Mouse (Mus musculus) lung, embryonic 16.5 days (tissue): ENCODE measurements at regions not wholly inside any gene's neighbourhood (a gene's known extent, or its start where the extent isn't known, plus 50 kb on each side); places are given as distances from the start of the nearest gene placed in this dataset.
"Not testable (repeated sequence)": the region's sequence is repeated elsewhere in the genome, so short reads cannot be mapped to it uniquely, and the experiment has no call there.

ENCODE experiments used
- ATAC-seq: fragments of 200-750 bp; cut with Nextera tagmentation; 2 replicates; pipeline ENCODE4 v1.8.0; 2017; ENCODE audit warnings: low read depth, mild to moderate bottlenecking, moderate library complexity
- H3K27ac ChIP-seq: fragments of 300-500 bp; sonication (generic); 2 replicates; pipeline ENCODE4 v1.5.1; 2014; ENCODE audit warnings: mild to moderate bottlenecking, control low read depth, low read length
- H3K27me3 ChIP-seq: fragments of 300-500 bp; sonication (generic); 2 replicates; pipeline ENCODE4 v1.6.1; 2014; ENCODE audit warnings: low read depth, low read length, mixed read lengths; ENCODE audit not compliant: control insufficient read depth, insufficient read depth
- H3K36me3 ChIP-seq: fragments of 300-500 bp; sonication (generic); 2 replicates; pipeline ENCODE4 v1.6.1; 2014; ENCODE audit warnings: low read length; ENCODE audit not compliant: control insufficient read depth, insufficient read depth
- H3K4me1 ChIP-seq: fragments of 300-500 bp; sonication (generic); replicated peaks from 2 replicates; pipeline ENCODE4 v1.6.1; 2014; ENCODE audit warnings: low read length, mixed read lengths; ENCODE audit not compliant: control insufficient read depth, insufficient read depth
- H3K4me2 ChIP-seq: fragments of 300-500 bp; sonication (generic); 2 replicates; pipeline ENCODE4 v1.6.1; 2014; ENCODE audit warnings: low read depth, low read length, control low read depth
- H3K4me3 ChIP-seq: fragments of 300-500 bp; sonication (generic); 2 replicates; pipeline ENCODE4 v1.5.1; 2014; ENCODE audit warnings: mild to moderate bottlenecking, low read length, control low read depth
- H3K9ac ChIP-seq: fragments of 300-500 bp; sonication (generic); 2 replicates; pipeline ENCODE4 v1.6.1; 2014; ENCODE audit warnings: low read length, control low read depth
- H3K9me3 ChIP-seq: fragments of 300-500 bp; sonication (generic); 2 replicates; pipeline ENCODE4 v1.6.1; 2016; ENCODE audit warnings: low read length; ENCODE audit not compliant: control insufficient read depth
- WGBS: fragments of 180-500 bp; shearing (Covaris S2); extraction: QIAGEN DNeasy Blood & Tissue Kit; methylation state at CpG from one replicate; pipeline ENCODE4 v1.1.7; 2014; 5-methylcytosine and 5-hydroxymethylcytosine counted together

DNA sequence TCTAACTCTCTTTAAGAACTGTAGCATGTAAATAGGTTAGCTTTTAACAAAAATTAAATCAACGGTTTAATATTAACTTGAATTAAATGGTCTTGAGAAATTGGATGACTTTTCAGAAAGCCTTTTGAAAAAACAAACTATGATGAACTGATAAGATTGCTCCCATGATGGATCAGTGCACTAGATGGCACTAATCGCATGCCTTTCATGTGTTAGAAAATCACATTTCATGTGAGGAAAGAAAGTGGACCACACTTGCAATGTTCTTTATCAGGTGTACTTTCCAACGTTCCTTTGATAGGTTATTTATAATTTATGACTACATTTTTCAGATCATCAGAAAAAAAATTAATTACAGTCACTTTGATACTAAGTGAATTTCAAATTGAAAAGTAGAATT lies 1003.2 kb upstream of the 4930412O13Rik start:
- Histone ChIP-seq H3K27me3 (no peaks in the 10 kb centered on the region), H3K27ac (no peak overlapping the region), H3K36me3 (no peaks in the 10 kb centered on the region), H3K9ac (no peak overlapping the region), H3K4me3 (no peak overlapping the region), H3K9me3 (no peaks in the 10 kb centered on the region), H3K4me2 (no peak overlapping the region), H3K4me1 (no peaks in the 10 kb centered on the region)
- ATAC-seq = no peak
- WGBS = 55% methylated on average over 3 of the region's 3 CpGs

DNA sequence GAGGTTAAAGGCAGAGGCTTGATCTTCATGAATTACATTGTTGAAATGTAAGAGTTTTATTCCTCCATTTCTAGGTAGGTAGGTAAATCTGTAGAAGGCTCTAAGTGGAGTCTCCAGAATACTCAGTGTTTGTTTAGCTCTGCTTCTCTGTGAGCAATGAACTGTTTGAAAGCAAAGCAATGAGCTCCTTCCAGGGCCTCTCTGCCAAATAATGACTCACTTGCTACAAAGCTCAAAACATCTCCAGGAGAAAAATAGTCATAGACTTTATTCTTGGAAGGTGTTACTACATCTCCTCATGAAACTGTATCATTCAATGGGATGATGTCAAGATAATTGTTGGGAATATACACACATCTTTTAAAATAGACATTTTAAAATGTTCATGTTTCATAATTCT lies 968.6 kb upstream of the 4930412O13Rik start:
- no peaks in the 10 kb centered on the region for H3K4me1 ChIP-seq
- H3K36me3 ChIP-seq = no peaks in the 10 kb centered on the region
- no peak overlapping the region for H3K27ac ChIP-seq
- H3K9ac ChIP-seq = no peak overlapping the region
- no peak overlapping the region for H3K4me2 ChIP-seq
- H3K4me3 ChIP-seq = no peak overlapping the region
- no peaks in the 10 kb centered on the region for H3K9me3 ChIP-seq
- ATAC-seq = no peak
- H3K27me3 ChIP-seq = no peaks in the 10 kb centered on the region

DNA sequence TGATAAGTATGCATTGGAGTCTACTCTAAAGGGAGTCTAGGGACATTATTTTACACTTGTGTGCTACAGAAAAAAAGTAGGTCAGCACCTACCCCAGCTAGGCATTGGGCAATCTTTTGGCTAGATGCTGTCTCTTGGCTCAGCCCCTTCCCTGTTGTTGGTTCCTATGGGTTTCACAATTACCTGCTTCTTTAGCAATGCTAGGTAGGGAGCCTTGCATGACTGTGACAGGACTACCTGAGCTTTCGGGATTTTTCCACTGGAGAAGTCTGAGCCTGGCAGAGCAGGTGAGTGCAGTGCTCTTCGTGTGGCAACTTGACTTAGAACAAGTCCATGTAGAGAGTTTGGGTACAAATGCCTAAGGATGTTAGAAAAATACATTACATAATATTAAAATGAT lies 956.2 kb upstream of the 4930412O13Rik start:
- Histone ChIP-seq H3K4me1 (no peaks in the 10 kb centered on the region), H3K27ac (no peak overlapping the region), H3K9ac (no peak overlapping the region), H3K27me3 (no peaks in the 10 kb centered on the region), H3K9me3 (no peaks in the 10 kb centered on the region), H3K4me3 (no peak overlapping the region), H3K36me3 (no peaks in the 10 kb centered on the region), H3K4me2 (no peak overlapping the region)
- no peak for ATAC-seq
- WGBS = 79% methylated on average over 2 of the region's 2 CpGs

DNA sequence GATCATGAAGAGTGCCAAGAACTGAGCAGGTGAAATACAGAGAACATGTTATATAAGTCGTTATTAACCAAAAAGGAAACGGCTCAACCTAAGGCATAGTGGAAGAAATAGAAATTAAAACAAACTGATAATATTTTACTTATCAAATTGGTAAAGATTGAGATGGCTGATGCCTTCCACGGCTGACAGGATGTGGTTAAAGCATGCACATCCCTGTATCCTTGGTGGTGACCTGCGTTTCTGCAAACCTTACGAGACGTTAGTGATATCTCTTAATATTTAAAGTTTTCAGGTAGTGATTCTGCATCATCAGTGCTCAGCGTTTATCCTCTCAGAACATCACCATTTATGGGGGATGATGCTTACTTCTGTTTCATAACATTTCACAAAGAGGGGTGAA lies 939.5 kb upstream of the 4930412O13Rik start:
- Histone ChIP-seq H3K36me3 (no peaks in the 10 kb centered on the region), H3K4me1 (no peaks in the 10 kb centered on the region), H3K27ac (no peak overlapping the region), H3K9ac (no peak overlapping the region), H3K4me2 (no peak overlapping the region), H3K4me3 (no peak overlapping the region), H3K27me3 (no peaks in the 10 kb centered on the region), H3K9me3 (no peaks in the 10 kb centered on the region)
- no peak for ATAC-seq
- 78% methylated on average over 7 of the region's 7 CpGs for WGBS

DNA sequence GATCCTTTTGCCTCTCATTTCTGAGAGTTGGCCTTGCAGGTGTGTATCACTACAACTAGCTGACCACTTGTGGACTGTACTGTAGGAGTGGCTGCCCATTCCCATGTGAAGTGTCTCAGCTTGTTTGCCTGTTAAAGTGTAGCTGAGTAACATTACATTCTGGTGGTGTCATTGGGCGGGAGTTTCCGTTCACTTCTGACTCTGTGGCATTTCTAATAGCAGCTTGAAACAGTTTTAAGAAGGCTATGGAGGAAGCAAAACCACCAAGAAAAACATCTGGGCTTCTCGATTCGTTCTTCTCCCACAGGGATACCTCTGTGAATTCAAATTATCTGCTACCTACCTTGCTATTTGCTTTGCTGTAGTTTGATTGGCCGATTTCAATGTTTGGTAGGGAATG lies 922.1 kb upstream of the 4930412O13Rik start:
- Histone ChIP-seq H3K27ac (no peak overlapping the region), H3K9ac (no peak overlapping the region), H3K4me1 (no peaks in the 10 kb centered on the region), H3K4me3 (no peak overlapping the region), H3K4me2 (no peak overlapping the region), H3K9me3 (no peaks in the 10 kb centered on the region), H3K36me3 (no peaks in the 10 kb centered on the region), H3K27me3 (no peaks in the 10 kb centered on the region)
- ATAC-seq = no peak
- WGBS = 75% methylated on average over 5 of the region's 5 CpGs

DNA sequence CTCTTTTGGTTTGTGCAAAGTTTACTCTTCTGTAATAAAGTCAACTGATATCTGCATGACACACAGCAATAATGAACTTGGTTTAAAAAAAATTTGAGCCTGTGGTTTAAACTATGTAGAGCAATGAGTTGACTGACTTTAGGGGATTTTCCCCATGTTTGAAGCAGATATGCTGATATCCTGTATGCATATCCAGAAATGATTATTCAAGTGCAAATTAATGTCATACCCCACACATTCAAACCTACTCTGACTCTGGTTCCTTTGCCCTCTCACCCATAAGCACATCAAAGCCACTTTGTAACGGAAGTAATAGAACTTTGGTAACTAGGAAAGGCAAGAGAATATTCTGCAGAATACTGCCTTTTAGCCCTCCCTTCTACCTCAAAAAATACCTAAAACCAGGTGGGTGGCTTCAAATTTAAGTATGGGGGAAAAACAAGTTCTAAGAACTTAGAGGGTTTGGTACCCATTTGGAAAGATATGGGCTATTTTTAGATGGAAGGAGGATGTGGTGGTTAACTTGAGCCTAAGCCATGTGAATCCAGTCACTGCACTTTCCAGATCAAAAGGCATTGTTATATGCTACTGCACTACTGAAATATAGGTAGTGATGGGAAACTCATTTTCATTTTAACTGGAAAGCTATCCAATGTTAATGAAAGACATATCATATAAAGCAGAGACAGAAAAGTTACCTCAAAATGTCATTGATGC lies 915.9 kb upstream of the 4930412O13Rik start:
- ATAC-seq = no peak
- WGBS = 89% methylated on average over 1 of the region's 1 CpGs
- no peak overlapping the region for H3K4me3 ChIP-seq
- H3K9ac ChIP-seq = no peak overlapping the region
- no peaks in the 10 kb centered on the region for H3K36me3 ChIP-seq
- no peak overlapping the region for H3K4me2 ChIP-seq
- no peak overlapping the region for H3K27ac ChIP-seq
- no peaks in the 10 kb centered on the region for H3K4me1 ChIP-seq
- H3K27me3 ChIP-seq = no peaks in the 10 kb centered on the region
- no peaks in the 10 kb centered on the region for H3K9me3 ChIP-seq

DNA sequence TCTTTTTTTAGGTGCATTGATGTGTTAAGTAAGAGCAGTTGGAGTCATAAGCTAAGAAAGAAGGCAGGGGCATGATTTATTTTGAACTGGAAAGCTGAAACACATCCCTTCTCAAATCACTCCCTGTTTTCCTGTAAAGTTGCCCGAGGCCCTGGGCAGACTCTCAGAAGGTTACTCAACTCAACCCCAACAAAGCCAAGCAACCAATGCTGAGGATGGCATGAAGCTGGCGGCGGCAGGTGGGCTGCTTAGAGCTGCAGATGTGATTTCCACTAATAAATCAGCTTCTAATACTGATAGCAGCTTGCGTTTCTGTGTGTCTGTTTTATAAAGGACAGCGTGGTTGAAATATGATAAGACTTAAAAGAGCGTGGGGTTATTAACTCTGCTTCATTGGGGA lies 905.4 kb upstream of the 4930412O13Rik start:
- Histone ChIP-seq H3K36me3 (no peaks in the 10 kb centered on the region), H3K27me3 (no peaks in the 10 kb centered on the region), H3K27ac (no peak overlapping the region), H3K4me2 (no peak overlapping the region), H3K9me3 (no peaks in the 10 kb centered on the region), H3K9ac (no peak overlapping the region), H3K4me1 (no peaks in the 10 kb centered on the region), H3K4me3 (no peak overlapping the region)
- WGBS = 63% methylated on average over 6 of the region's 6 CpGs
- ATAC-seq = no peak

DNA sequence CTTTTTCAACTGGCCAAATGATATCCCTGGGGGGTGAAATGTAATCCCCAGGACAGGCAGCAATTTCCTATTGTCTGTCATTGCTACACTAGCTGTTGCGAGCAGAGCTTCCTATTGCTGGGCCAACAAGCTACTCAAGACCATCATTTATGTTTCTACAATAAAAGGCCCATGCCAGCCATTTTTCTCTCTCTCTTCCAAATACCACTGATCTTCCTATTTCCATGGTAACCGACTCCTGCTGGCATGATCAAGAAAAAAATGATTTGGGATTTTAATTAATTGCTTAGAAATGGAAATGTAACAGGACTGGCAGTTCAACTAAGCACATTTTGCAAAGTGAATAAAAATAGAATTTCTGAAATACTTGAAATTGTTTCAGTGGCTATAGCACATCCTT lies 868.7 kb upstream of the 4930412O13Rik start:
- no peak overlapping the region for H3K4me3 ChIP-seq
- no peaks in the 10 kb centered on the region for H3K9me3 ChIP-seq
- H3K4me1 ChIP-seq = no peaks in the 10 kb centered on the region
- no peak overlapping the region for H3K9ac ChIP-seq
- H3K4me2 ChIP-seq = no peak overlapping the region
- H3K36me3 ChIP-seq = no peaks in the 10 kb centered on the region
- no peak overlapping the region for H3K27ac ChIP-seq
- no peak for ATAC-seq
- WGBS = 85% methylated on average over 2 of the region's 2 CpGs
- no peaks in the 10 kb centered on the region for H3K27me3 ChIP-seq

DNA sequence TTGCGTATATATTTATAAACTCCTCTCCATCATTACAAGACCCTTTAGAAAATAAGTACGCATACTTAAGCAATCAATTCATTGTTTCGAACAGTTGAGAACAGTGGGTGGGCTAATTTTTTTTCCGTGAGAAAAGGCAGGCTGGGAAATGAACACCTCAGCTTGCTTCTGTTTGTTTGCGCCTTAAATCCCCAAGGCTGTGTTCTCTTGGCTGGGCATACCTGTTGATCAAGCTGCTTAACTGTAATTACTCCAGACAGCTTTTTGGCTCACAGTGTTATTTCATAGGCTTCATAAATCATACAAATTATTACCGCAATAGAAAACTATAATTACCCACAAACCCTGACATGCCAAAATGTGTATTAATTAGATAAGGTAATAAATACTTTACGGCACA lies 848.0 kb upstream of the 4930412O13Rik start:
- Histone ChIP-seq H3K27me3 (no peaks in the 10 kb centered on the region), H3K36me3 (no peaks in the 10 kb centered on the region), H3K9me3 (no peaks in the 10 kb centered on the region), H3K4me2 (no peak overlapping the region), H3K27ac (no peak overlapping the region), H3K4me3 (no peak overlapping the region), H3K9ac (no peak overlapping the region), H3K4me1 (no peaks in the 10 kb centered on the region)
- ATAC-seq = no peak
- WGBS = 91% methylated on average over 7 of the region's 7 CpGs

DNA sequence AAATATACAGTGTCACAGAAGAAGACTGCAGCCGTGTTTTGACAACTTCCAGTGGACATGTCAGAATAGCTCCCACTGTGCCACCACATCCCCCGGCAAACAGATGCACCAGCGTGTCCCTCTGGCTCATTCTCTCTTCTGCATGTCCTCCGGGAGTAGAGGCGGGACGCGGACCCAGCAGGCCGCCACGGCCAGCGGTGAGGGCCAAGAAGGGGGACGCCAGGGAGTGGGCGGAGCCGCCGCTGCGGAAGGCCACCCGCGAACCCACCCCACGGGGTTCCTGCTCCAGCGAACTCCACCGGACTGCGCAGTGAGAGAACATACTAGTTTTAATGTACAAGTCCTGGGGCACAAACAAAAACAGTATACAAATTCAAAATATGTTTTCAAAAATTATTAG lies 838.7 kb upstream of the 4930412O13Rik start:
- H3K4me2 ChIP-seq, H3K4me3 ChIP-seq, H3K27me3 ChIP-seq, H3K4me1 ChIP-seq, ATAC-seq, H3K36me3 ChIP-seq, H3K9ac ChIP-seq, H3K9me3 ChIP-seq, H3K27ac ChIP-seq: not testable (repeated sequence)
- whole genome bisulfite sequencing = 69% methylated on average over 19 of the region's 21 CpGs
